Mouse (Mus musculus): Measurements from ENCODE around the gene Cadm2.

Gene Cadm2

GRCm38 (mm10) chr16:66955876-66956275 lies 664.8 kb downstream of the Cadm2 start:
- no peak for DNase-seq (ENCODE audit: low read depth)

- DNase-seq (ENCODE audit: low read depth) = no peak
Measured at GRCm38 (mm10) chr16:66936332-66936731, 684.4 kb downstream of the Cadm2 start.

- no peak for DNase-seq (ENCODE audit: low read depth)
Measured at GRCm38 (mm10) chr16:66925517-66925916, 695.2 kb downstream of the Cadm2 start.

GRCm38 (mm10) chr16:66922753-66923152 lies 698.0 kb downstream of the Cadm2 start:
- DNase-seq (ENCODE audit: low read depth) = no peak

GRCm38 (mm10) chr16:66921414-66921915 lies 699.2 kb downstream of the Cadm2 start:
- DNase-seq (ENCODE audit: low read depth) = no peak

- DNase-seq (ENCODE audit: low read depth) = no peak
Measured at GRCm38 (mm10) chr16:66919889-66920402, 700.8 kb downstream of the Cadm2 start.

GRCm38 (mm10) chr16:66901801-66902200 lies 718.9 kb downstream of the Cadm2 start:
- DNase-seq (ENCODE audit: low read depth) = no peak

- no peak for DNase-seq (ENCODE audit: low read depth)
Measured at GRCm38 (mm10) chr16:66900664-66901063, 720.0 kb downstream of the Cadm2 start.

- DNase-seq (ENCODE audit: low read depth) = no peak
Measured at GRCm38 (mm10) chr16:66892359-66892758, 728.3 kb downstream of the Cadm2 start.

- no peak for DNase-seq (ENCODE audit: low read depth)
Measured at GRCm38 (mm10) chr16:66891559-66892247, 729.0 kb downstream of the Cadm2 start.

GRCm38 (mm10) chr16:66889907-66890306 lies 730.8 kb downstream of the Cadm2 start:
- no peak for DNase-seq (ENCODE audit: low read depth)

GRCm38 (mm10) chr16:66882597-66882996 lies 738.1 kb downstream of the Cadm2 start:
- no peak for DNase-seq (ENCODE audit: low read depth)

- DNase-seq (ENCODE audit: low read depth) = no peak
Measured at GRCm38 (mm10) chr16:66871201-66871600, 749.5 kb downstream of the Cadm2 start.

- no peak for DNase-seq (ENCODE audit: low read depth)
Measured at GRCm38 (mm10) chr16:66851047-66851446, 769.7 kb downstream of the Cadm2 start.

- DNase-seq (ENCODE audit: low read depth) = no peak
Measured at GRCm38 (mm10) chr16:66824866-66825265, 795.8 kb downstream of the Cadm2 start.

GRCm38 (mm10) chr16:66811495-66811894 lies 809.2 kb downstream of the Cadm2 start:
- no peak for DNase-seq (ENCODE audit: low read depth)

- DNase-seq (ENCODE audit: low read depth) = no peak
Measured at GRCm38 (mm10) chr16:66798204-66798603, 822.5 kb downstream of the Cadm2 start.

- no peak for DNase-seq (ENCODE audit: low read depth)
Measured at GRCm38 (mm10) chr16:66793067-66793466, 827.6 kb downstream of the Cadm2 start.

GRCm38 (mm10) chr16:66771883-66772282 lies 848.8 kb downstream of the Cadm2 start:
- DNase-seq (ENCODE audit: low read depth) = no peak

GRCm38 (mm10) chr16:66769545-66769944 lies 851.2 kb downstream of the Cadm2 start:
- no peak for DNase-seq (ENCODE audit: low read depth)

- DNase-seq (ENCODE audit: low read depth) = no peak
Measured at GRCm38 (mm10) chr16:66768684-66769389, 851.9 kb downstream of the Cadm2 start.

- no peak for DNase-seq (ENCODE audit: low read depth)
Measured at GRCm38 (mm10) chr16:66761546-66762473, 858.9 kb downstream of the Cadm2 start.
